Mouse (Mus musculus): ENCODE data around the gene Kpnb1.

Gene Kpnb1

DNA sequence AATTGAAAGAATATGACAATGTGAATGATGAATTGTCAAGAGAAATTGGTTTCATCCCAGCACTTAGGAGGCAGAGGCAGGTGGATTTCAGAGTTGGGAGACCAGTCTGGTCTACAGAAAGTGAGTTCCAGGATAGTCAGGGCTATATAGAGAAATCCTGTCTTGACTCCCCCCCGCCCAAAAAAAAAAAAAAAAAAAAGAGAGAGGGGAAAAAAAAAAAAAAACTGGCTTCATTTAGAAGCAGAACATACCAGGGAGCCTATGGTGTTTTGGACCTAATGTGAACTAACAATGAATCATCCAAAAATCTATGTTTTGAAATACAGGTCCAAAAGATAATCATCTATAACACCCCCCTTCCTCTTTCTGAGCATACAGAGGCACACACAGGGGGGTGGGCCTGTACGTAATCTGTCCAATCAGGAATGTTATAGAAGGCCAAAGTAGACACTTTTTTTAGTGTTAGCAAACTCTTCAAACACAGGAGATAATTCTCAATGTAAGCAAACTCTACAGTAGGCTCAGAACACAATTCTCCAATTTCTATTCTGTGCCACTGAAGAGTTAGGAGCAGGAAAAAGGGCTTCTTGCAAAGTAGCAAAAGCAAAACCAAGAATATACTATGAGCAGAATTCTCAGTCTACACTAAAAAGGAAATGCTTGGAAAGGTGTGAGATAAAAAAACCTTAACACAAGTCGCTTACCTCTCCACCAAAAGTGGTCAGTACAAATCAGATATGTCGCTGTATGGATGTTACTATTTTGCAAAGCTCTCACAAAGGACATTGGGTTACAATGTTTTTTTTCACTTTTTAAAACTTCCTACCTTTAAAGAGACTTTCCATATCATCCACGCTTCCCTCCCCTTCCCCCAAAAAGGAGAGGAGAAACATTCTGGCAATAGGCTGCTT, 1.7 kb downstream of the Kpnb1 start:
- DNase-seq = no peak

DNA sequence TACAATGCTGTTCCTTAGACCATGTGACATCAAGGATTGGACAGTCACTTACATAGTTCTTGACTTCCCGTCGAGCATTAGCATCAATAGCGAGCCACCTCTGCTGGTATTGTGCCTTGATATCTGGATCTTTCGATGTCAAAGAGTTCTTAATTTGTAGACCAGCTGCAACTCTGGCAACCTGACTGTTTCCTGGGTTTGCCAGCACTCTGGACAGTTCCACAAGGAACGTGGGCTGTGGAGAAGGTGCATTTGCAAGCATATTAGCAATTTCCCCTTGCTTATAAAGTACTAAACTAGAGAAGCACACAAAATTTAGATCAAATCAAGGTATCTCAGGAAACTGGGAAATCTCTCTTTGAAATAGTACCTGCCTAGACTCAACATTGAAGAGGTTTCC, 2.8 kb downstream of the Kpnb1 start:
- no peak for DNase-seq

DNA sequence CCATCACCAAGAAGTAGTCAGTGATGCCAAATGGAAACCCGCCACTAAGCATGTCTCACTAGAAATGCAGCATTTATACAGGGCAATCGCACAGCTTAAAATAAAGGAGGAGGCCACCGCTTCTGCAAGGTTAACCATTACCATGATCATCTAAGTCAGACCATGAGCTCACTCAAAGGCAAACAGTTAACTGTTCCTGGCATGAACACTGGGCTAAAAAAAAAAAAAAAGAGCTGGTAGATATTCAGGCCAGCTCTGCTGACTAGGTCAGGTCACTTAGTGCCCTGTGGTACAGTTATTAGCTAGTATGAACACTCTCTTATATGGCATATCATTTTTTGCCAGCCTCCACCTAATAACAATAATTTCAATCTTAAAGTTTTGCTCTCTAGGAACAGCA, 5.2 kb downstream of the Kpnb1 start:
- no peak for DNase-seq

DNA sequence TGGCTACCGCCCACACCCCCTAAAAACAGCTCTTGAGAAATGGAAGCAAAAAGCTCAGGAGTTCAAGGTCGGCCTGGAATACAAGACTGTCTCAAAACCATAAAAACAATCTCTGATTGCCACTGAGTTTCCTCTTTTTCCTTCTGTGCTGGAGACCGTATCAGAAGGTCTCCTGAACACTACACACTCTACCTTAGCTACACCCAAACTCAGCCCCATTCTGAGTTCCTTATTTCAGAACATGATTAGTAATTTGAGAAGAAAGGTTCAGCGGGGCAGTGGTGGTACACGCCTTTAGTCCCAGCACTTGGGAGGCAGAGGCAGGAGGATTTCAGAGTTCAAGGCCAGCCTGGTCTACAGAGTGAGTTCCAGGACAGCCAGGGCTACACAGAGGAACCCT, 6.6 kb downstream of the Kpnb1 start:
- no peak for DNase-seq

DNA sequence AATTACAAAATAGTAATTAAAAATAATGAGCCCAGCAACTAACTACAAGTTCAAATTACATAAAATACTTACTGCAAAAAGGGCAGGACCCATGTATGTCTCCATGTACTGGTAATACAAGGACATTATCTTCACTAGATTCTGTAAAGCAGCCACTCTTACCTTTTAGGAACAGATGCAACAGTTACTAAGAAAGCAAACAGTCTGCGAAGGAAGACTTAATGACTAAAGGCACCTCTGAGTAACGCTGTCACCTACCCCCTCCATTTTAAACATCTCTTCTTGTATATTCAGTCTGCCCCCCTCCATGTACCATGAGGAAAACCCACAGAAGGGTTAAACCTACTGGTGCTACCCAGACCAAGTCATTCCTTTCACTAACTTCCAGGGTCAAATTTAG, 9.5 kb downstream of the Kpnb1 start:
- no peak for DNase-seq

DNA sequence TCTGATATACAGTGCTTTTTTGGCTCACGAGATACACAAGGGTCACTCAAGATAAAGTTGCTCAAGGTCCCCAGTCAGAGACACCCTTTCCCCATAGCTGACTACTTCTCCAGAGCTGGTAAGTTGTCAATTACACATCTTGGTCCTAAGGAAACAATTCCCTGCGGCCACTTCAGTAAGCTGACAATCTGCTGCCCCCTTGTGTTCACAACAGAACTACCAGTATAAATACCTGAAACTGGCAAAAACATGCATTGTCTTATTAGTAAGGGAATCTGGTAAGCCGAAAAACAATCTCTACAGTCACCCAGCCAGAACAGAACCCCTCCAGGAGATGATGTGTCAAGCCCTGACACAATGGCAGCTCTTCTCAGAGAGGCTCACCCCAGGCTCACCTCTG, 10.8 kb downstream of the Kpnb1 start:
- DNase-seq = no peak

DNA sequence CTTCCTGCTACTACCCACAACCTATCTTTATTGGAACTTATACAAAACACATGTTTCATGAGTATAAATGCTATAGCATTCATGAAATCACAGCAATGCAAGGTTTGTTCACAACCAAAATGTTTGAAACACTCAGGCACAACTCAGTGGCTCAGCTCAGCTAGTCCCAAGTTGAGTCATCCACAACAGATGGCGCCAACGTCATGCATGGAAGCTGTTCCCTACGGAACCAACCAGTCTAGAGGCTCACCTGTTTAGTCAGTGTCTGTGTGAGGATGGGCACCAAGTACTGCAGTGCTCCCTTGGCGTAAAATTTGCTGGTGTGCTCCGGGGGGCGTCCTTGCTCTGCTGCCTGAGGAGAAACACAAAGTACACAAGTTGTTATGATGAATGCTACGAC, 12.2 kb downstream of the Kpnb1 start:
- no peak for DNase-seq

DNA sequence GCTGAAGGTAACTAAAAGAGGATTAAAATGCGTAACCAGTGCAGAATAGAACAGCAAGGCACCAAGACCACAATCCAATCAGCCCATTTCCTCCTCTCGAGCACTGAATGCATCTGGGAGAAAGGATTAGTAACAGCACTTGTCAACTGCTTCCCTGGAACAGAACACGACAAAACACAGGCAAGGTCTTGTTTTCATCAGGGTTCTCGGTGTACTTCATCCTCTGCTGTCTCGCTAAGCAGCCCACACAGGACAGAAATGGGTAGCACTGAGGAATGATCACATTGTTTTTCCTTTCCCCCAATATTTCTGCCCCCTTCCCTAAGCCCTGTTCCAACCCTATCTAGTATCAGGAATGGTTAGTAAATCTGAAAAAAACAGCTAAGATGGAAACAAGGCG, 27.3 kb downstream of the Kpnb1 start:
- DNase-seq = no peak

DNA sequence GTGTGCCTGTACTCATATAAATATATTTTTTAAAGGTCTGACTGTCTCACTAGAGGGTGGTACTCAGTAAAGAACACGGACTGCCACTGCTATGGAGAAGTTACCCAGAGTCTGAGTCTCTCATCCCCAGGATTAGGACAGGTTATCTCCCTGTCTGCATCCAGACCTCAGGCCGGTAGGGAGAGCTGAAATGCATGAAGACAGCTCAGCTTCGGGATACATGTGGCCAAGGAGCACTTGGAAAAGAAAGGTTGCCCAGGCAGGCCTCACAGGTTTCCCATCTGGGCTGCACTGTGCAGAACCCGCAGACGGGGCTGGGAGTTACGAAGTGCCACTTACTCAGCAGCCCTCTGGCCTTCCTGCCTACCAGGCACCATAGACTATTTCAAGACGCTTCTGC, 30.7 kb downstream of the Kpnb1 start:
- no peak for DNase-seq

DNA sequence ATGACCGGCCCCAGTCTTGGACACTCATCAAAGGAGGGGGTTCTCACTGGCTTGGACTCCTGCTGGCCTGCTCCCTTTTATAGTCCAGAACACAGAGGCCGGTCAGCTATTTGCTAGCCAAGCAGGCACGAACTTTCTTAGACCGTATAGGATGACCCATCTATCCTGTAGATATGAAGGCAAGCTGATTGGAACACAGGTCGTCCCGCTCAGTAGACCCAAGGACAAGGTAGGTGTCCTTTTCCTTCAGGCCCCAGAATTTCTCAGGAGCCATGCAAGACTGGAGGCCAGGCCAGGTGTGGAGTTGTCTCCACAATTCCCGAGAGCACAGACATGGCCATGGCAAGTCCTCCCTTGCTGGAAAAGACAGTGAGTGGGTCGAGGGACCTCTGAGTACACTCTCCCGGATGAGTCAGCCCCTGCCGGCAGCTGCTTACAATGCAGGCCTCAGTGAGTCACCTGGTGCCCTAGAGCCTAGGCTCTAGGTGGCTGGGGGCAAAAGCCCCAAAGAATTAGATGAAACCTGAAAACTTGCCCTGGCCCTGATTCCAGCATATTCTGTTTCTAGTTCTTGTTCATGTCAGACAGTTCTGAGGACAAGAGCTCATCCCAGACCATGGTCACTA, 34.9 kb downstream of the Kpnb1 start:
- no peak for DNase-seq

DNA sequence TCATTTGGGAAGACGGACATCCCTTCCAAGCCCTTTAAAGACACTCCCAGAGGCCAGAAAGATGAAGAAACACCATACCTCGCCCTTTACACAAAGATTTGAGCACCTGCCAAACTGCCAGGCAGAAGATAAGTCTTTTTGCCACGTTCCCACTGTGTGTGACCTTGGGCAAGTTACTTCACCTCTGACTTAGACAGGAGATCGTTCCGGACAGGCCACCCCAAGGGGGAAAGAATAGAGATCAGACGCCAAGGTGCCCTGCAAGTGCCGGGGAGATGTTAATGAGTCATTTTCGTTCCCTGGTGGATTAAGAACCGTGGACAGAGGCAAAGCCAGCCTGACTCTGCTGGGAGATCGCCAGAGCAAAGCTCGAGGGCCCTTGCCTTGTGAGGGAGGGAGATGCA, 35.7 kb downstream of the Kpnb1 start:
- DNase-seq = no peak

DNA sequence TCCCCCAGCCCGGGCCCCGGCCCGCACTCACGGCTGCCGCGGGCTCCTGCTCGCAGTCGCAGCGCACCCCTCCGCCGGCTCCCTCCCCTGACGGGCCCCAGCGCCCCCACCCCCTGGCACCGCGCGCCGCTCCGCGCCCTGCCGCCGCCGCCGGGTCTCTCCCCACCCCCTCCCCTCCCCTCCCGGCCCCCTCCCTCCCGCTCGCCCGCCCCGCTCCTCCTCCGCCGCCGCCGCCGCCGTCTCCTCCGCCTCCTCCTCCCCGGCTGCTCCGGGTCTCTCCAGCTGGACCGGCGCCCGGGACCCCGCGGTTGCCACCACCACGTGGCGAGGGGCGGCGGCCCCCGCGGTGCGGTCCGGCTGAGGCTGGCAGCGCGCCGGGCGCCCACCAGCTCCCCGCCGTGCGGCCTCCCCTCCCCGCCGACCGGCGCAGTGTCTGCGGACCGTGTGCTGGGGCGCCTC, 36.3 kb downstream of the Kpnb1 start, which contains the start of gene Tbkbp1:
Tbkbp1 (minus strand) TSS at position 153 of the 459 bp plus-strand sequence.
- peak; percentile 37 for DNase-seq

DNA sequence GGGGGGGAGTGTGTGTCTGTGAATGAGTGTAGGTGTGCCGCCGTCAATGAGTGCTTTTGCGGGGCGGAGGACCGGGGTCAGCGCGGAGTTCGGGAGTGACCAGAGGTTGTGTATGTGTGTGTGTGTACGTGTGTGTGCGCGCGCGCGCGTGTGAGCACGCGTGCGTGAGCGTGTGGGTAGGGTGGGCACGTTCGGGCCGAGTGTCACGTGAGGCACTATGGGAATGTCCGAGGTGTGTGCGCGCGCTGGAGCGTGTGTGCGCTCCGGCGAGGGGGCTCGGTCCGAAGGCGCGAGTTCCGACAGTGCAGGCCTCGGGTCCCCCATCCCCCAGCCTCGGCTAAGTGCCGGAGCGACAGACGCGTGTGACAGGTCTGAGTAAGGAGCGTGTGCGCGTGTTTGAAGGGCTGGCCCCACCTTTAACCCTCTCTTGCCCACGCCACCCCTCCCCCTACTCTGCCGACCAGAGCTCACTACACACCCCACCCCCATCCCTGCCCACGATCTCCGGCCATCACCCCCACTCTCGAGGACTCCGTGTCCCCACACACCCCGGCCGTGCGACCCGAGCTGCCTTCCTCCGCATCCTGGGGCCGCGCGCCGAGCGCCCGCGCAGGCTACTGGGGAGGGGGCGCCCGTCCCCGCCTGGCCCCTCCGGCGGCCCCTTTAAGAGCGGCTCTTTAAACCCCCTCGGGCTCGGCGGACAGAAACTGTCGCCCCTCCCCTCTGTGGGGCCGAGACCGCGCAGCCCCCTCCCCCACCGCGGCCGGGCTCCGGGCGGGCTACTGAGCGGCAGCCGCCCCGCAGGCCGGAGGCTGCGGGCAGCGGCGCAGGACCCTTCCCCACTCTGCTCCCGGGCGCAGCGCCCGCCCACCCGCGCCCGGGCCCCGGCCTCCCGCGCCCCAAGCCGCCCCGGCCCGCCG, 37.0 kb downstream of the Kpnb1 start:
- DNase-seq = peak; percentile 53

DNA sequence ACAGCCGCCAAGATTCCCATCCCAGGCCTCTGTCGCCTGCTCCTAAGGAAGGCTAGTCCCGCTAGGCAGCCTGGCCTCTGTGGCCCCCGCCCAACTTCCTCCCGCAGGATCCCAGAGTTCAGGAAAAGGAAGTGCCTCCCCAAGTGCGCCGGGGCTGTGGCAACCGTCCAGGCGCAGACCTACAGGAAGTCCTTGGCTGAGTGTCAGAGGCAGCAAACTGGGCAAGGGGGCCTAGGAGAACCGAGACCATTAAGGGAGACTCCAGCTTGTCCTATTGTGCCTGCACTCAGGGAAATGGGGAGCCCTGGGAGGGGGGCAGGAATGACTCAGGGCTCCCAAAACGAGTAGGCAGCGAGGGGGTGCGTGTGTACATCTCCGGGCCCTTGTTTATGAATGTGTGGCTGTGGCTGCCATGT, 37.7 kb downstream of the Kpnb1 start:
- DNase-seq = peak; percentile 69

DNA sequence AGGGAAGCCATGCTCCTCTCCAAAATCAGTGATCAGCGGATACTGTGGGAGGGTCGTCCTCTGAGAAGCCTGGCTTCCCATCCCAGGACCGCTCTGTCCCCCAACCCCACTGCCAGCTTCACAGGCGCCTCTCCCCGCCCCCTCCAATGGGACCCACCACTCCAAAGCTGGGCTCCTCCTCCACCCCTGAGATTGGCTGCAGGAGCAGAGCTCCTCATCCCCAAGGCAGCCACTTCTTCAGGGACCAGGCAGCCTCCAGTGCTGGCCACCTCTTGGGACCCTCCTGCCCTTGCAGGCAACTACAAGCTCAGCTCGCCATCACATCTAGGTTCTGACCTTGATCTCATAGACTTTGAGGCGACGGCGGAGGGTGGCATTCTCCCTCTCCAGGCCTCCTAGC, 38.7 kb downstream of the Kpnb1 start:
- no peak for DNase-seq

DNA sequence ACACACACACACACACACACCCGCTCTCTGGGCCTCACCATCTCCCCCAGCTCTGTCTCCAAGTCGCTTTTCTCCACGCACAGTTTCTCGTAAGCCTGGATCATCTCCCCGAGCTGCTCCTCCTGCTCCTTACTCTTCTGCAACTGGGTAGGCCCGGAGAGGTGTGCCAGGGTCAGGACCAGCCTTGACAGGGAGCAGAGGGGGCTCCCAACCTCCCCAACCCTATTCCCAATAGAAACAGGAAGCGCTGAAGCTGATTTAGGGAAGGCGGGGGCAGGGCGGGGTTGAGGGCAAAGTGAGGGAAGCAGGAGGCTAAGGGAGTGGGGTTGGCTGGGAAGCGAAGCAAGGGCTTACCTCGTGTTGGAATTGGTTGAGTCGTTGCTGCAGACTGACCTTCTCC, 39.1 kb downstream of the Kpnb1 start:
- no peak for DNase-seq

DNA sequence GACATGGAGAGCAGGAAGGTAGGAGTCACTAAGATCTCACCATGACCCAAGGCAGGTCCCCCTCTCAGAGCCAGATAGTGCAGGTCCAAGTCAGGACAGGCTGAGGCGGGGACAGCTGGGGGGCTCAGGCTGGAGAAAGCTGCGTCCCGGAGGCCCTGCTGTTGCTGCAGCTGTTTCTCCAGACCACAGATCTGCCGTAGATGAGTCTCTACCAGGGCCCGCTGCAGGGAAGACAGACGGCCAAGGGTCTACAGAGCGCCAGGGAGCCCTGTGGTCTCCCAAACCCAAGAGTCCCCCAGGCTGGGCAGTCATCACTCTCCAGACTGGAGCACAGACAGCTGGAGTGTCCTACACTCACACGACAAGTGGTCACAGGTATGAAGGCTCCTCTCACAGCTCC, 40.3 kb downstream of the Kpnb1 start:
- no peak for DNase-seq

DNA sequence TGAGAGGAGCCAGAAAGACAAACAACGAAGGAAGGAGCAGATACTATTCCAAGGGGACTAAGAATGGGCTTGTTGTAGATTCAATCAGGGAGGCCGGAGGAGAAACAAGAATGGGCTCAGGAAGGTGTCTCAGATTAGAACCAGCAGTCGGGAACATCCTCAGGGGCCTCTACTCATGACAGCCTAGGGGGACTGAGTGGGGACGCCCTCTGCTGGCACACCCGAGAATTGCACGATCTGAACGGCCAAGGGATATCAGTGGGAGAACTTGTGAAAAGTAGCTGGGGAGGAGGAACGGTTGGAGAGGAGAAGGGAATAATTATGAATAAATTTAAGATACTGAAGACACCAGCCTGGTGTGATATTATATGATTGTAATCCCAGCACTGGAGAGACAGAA, 41.0 kb downstream of the Kpnb1 start:
- DNase-seq = peak; percentile 63

DNA sequence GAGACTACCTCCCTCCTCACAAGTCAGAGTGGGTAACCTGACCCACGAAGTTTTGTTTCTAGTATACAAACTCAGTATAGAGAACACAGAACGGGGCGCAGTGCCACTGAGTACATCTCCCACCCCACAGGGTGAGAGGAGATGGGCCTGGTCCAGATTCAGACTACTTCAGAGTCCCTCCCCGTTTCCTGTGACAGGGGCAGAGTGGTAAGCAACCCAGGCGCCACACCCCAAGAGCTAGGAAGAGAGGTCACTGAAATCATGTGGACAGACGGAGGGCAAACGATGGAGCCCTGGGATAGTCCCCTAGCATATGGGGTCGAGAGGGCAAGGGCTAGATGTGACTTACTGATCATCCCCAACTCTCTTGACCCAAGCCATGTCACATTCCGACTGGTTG, 41.7 kb downstream of the Kpnb1 start:
- DNase-seq = no peak

DNA sequence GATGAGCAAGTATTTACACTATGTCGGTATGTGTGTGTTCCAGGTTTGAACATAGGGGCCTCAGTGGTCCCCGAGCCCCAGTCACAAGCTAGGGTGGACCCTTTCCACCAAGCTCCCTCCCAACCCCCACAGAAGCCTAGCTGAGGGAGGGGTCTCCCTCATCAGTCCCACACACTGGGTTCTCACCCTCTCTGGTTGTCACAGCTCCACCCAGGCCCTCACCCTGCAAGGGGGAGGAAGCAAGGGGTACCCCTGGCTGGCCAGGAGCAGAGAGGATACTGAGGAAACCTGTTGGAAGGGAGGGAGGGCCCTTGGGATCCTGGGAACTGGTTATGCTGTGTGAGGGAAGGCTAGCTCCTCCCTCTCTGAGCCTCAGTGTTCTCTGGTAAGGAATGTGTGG, 42.4 kb downstream of the Kpnb1 start:
- DNase-seq = no peak

DNA sequence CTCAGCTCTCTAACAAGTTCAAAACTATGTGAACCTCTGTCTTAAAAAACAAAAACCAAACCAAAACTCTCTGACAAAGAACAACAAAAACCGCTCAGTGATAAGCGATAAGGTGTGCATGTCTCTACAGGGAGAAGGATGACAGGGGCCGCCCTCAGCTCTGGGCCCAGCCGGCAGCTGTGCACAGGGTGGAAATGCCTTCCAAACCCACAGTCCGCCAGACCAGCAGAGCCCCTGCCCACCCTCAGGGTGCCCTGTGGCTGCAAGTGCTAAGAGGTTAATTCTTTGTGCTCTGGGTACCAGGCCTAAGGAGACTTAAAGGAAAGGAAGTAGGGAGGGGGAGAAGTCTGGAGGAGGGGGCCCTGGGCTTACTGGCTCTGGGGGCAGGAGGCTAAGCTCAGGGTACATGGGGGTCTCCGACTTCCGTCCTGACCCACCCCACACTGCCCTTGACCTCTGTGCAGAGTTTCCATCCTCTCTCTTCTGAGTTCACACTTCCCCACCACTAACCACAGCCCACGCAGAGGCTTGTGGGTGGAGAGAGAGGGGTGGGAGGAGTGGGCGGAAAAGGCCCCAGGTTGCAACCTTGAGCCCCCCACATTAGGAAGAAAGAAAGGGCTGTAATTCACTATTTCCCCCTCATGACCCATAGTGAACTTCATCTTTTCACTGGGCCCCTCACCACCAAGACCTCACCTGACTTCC, 44.3 kb downstream of the Kpnb1 start:
- DNase-seq = no peak

DNA sequence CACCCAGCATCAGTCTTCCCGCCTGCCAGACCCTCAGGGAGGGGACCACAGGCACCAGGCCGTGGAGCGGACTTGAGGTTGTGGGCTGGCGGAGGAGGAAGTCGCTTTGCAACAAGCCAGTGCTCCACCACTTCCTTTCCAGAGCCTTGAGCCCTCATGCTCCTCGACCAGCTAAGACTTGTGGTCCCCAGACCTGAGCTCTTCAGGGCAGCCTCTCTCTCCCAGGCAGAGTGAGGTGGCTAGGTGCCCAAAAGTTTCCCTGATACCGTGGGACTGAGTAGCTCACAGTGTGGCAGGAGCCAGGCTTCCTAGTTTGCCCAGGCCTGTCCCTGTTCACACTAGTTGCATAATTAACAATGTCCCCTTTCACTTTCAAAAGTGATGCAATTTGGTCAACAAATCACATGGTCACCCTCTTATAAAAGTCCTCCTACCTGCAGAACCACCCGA, 45.5 kb downstream of the Kpnb1 start:
- DNase-seq = peak; percentile 39

DNA sequence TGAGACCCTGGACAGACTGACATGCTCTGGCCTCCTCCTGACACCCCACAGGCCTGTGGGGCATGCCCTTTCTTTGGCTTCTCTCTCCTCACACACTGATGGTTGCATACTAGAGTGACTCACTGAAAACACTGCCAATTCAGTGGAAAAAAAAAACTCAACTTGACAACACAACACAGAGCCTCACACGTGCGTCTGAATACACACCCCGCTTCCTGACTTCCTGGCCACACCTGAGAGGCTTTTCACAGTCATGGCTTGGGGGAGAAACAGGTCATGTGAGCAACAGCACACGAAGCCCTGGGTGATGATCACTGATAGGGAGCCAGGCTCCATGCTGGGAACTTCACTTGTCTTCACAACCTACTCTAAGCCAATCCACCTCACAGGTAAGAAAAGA, 46.9 kb downstream of the Kpnb1 start:
- no peak for DNase-seq
